Mouse (Mus musculus): Measurements from ENCODE around the gene Chpt1. TPM values are rescaled to one million over a fixed set of nuclear protein-coding genes. Genes with fewer than 3 reads are reported as not detected.
"Not testable (repeated sequence)": the region's sequence is repeated elsewhere in the genome, so short reads cannot be mapped to it uniquely, and the experiment has no call there.

Gene Chpt1
- total RNA-seq (2015; ENCODE audit: low replicate concordance) (10.8 and 20.5 TPM in 2 replicates), total RNA-seq (2017; ENCODE audit: low replicate concordance) (1.7 and 3.9 TPM in 2 replicates)

- ATAC-seq (replicated peaks; ENCODE audit: low FRiP score, poor library complexity, severe bottlenecking) = peak; percentile 89
Measured at GRCm38 (mm10) chr10:88503421-88504314, at the start of gene Chpt1. Gene Chpt1, minus strand, starts transcription at chr10:88504073.

GRCm38 (mm10) chr10:88552738-88553137, 48.9 kb upstream of the Chpt1 start:
- no peak for ATAC-seq (replicated peaks; ENCODE audit: low FRiP score, poor library complexity, severe bottlenecking)

- ATAC-seq (replicated peaks; ENCODE audit: low FRiP score, poor library complexity, severe bottlenecking) = no peak
Measured at GRCm38 (mm10) chr10:88550225-88550624, 46.4 kb upstream of the Chpt1 start.

GRCm38 (mm10) chr10:88547635-88548034, 43.8 kb upstream of the Chpt1 start:
- ATAC-seq (replicated peaks; ENCODE audit: low FRiP score, poor library complexity, severe bottlenecking) = no peak

- no peak for ATAC-seq (replicated peaks; ENCODE audit: low FRiP score, poor library complexity, severe bottlenecking)
Measured at GRCm38 (mm10) chr10:88530631-88531030, 26.8 kb upstream of the Chpt1 start.

- no peak for ATAC-seq (replicated peaks; ENCODE audit: low FRiP score, poor library complexity, severe bottlenecking)
Measured at GRCm38 (mm10) chr10:88524016-88524415, 20.1 kb upstream of the Chpt1 start.

- no peak for ATAC-seq (replicated peaks; ENCODE audit: low FRiP score, poor library complexity, severe bottlenecking)
Measured at GRCm38 (mm10) chr10:88523212-88523611, 19.3 kb upstream of the Chpt1 start.

GRCm38 (mm10) chr10:88522795-88523194, 18.9 kb upstream of the Chpt1 start:
- no peak for ATAC-seq (replicated peaks; ENCODE audit: low FRiP score, poor library complexity, severe bottlenecking)

GRCm38 (mm10) chr10:88515049-88515448, 11.2 kb upstream of the Chpt1 start:
- ATAC-seq (replicated peaks; ENCODE audit: low FRiP score, poor library complexity, severe bottlenecking) = not testable (repeated sequence)

GRCm38 (mm10) chr10:88514495-88514894, 10.6 kb upstream of the Chpt1 start:
- peak; percentile 65 for ATAC-seq (replicated peaks; ENCODE audit: low FRiP score, poor library complexity, severe bottlenecking)

GRCm38 (mm10) chr10:88513574-88514135, 9.8 kb upstream of the Chpt1 start:
- no peak for ATAC-seq (replicated peaks; ENCODE audit: low FRiP score, poor library complexity, severe bottlenecking)

- no peak for ATAC-seq (replicated peaks; ENCODE audit: low FRiP score, poor library complexity, severe bottlenecking)
Measured at GRCm38 (mm10) chr10:88511355-88511754, 7.5 kb upstream of the Chpt1 start.

GRCm38 (mm10) chr10:88510503-88511271, 6.8 kb upstream of the Chpt1 start:
- no peak for ATAC-seq (replicated peaks; ENCODE audit: low FRiP score, poor library complexity, severe bottlenecking)

GRCm38 (mm10) chr10:88507691-88508143, 3.8 kb upstream of the Chpt1 start:
- no peak for ATAC-seq (replicated peaks; ENCODE audit: low FRiP score, poor library complexity, severe bottlenecking)

GRCm38 (mm10) chr10:88505256-88505655, 1.4 kb upstream of the Chpt1 start:
- ATAC-seq (replicated peaks; ENCODE audit: low FRiP score, poor library complexity, severe bottlenecking) = no peak

- no peak for ATAC-seq (replicated peaks; ENCODE audit: low FRiP score, poor library complexity, severe bottlenecking)
Measured at GRCm38 (mm10) chr10:88504481-88504880, 608 bp upstream of the Chpt1 start.

GRCm38 (mm10) chr10:88502919-88503318, 954 bp downstream of the Chpt1 start:
- ATAC-seq (replicated peaks; ENCODE audit: low FRiP score, poor library complexity, severe bottlenecking) = no peak

- no peak for ATAC-seq (replicated peaks; ENCODE audit: low FRiP score, poor library complexity, severe bottlenecking)
Measured at GRCm38 (mm10) chr10:88501886-88502765, 1.7 kb downstream of the Chpt1 start.

- no peak for ATAC-seq (replicated peaks; ENCODE audit: low FRiP score, poor library complexity, severe bottlenecking)
Measured at GRCm38 (mm10) chr10:88501370-88501769, 2.5 kb downstream of the Chpt1 start.
